ENCODE assay signal across 10 mouse cellular contexts in genomic region chr17:56460876-56461275, GRCm38 (mm10). TPM values are rescaled to one million over a fixed set of nuclear protein-coding genes. Genes with fewer than 3 reads are reported as not detected.
DNase-seq lines count a peak whose midpoint lies in the region; ATAC-seq and TF ChIP-seq lines count a peak whose summit lies in the region.
"Had no signal": no experiment of that assay in that cellular context is flagged by ENCODE, and none has a peak within 500 bp of the region (broad histone marks: within the 10 kb centered on the region; RNA-seq: fewer than 3 reads in every experiment).

No protein-coding gene starts in this region.

- no peak overlapping the region for H3K9ac ChIP-seq in liver, embryonic 14.5 days (replicated peaks)

- WGBS in thymus, adult 2 months = 69% methylated on average over 6 of the region's 6 CpGs
- 43% methylated on average over 6 of the region's 6 CpGs for WGBS in liver, embryonic 14.5 days (ENCODE audit: insufficient replicate concordance)

- peak overlapping the region; percentile 81 for H3K4me2 ChIP-seq in liver, embryonic 14.5 days (ENCODE audit: low read depth)

- H3K4me1 ChIP-seq in erythroblast, embryonic 14.5 days (ENCODE audit: control insufficient read depth) = peaks cover 22% of the 10 kb centered on the region
- H3K4me1 ChIP-seq in thymus, adult 2 months (replicated peaks; ENCODE audit: control insufficient read depth, insufficient read depth, low read length) = peaks cover 20% of the 10 kb centered on the region
- H3K4me1 ChIP-seq in liver, embryonic 14.5 days (replicated peaks; ENCODE audit: control insufficient read depth in 2 of 2, insufficient read depth in 2 of 2, low read length in 1 of 2) = no peaks in the 10 kb centered on the region; a peak in 1 of 4 replicates

- DNase-seq in thymus, adult 2 months = no peak
- DNase-seq in thymus, postnatal 36 days = no peak
- DNase-seq in liver, embryonic 14.5 days (ENCODE audit: low read depth in 3 of 3, low spot score in 3 of 3) = no peak
- DNase-seq in frontal cortex, postnatal 36 days (ENCODE audit: low spot score in 2 of 2) = no peak
- no peak for DNase-seq in adrenal gland, postnatal 25 days
- no peak for DNase-seq in adrenal gland, postnatal 36 days
- DNase-seq: adrenal gland, postnatal 10 days had no signal

- no peak for ATAC-seq in erythroblast, adult 5-6 weeks (replicated peaks; ENCODE audit: low FRiP score, poor library complexity, severe bottlenecking)
- no peak for ATAC-seq in liver, embryonic 14.5 days (ENCODE audit: insufficient read depth)

- no peak for TF ChIP-seq EP300 in liver, embryonic 14.5 days (IDR thresholded peaks at IDR 0.05; ENCODE audit: low read depth)

- peak overlapping the region; percentile 69 for H3K4me3 ChIP-seq in erythroblast, embryonic 14.5 days (replicated peaks)
- H3K4me3 ChIP-seq in thymus, adult 2 months (ENCODE audit: control insufficient read depth, insufficient read depth, low read length) = 0 out of 2 replicates have a peak overlapping the region, but pooled peaks have one; percentile 60
- peak overlapping the region in 1 of 2 experiments; percentile 63; a peak in 1 of 4 replicates for H3K4me3 ChIP-seq in liver, embryonic 14.5 days (ENCODE audit: insufficient read depth in 1 of 2, low read depth in 2 of 2, low read length in 2 of 2)

- no peaks in the 10 kb centered on the region for H3K9me3 ChIP-seq in erythroblast, embryonic 14.5 days (ENCODE audit: control insufficient read depth, low read length)
- H3K9me3 ChIP-seq in liver, embryonic 14.5 days (ENCODE audit: control insufficient read depth, low read length) = no peaks in the 10 kb centered on the region

- TF ChIP-seq POLR2A in thymus, adult 2 months (IDR thresholded peaks at IDR 0.05; ENCODE audit: control insufficient read depth, extremely low read depth, insufficient read depth, low read length, poor library complexity) = no peak

- peaks cover 23% of the 10 kb centered on the region for H3K27me3 ChIP-seq in erythroblast, embryonic 14.5 days (ENCODE audit: control insufficient read depth)
- no peaks in the 10 kb centered on the region for H3K27me3 ChIP-seq in thymus, adult 2 months (ENCODE audit: control insufficient read depth, insufficient read depth, low read length)
- no peaks in the 10 kb centered on the region for H3K27me3 ChIP-seq in liver, embryonic 14.5 days (ENCODE audit: control insufficient read depth, insufficient read depth, low read length)

- no peak overlapping the region for H3K27ac ChIP-seq in thymus, adult 2 months (ENCODE audit: control insufficient read depth, insufficient read depth, low read length)
- H3K27ac ChIP-seq in liver, embryonic 14.5 days = no peak overlapping the region

- no peak for TF ChIP-seq CTCF in thymus, adult 2 months (IDR thresholded peaks at IDR 0.05; ENCODE audit: borderline replicate concordance, control insufficient read depth, extremely low read depth, insufficient read depth, low read length, poor library complexity)
- no peak for TF ChIP-seq CTCF in liver, embryonic 14.5 days (IDR thresholded peaks at IDR 0.05; ENCODE audit: low read depth)

- peaks cover 2% of the 10 kb centered on the region; the same call in 1 of the 2 replicates for H3K36me3 ChIP-seq in erythroblast, embryonic 14.5 days (ENCODE audit: control insufficient read depth)
- H3K36me3 ChIP-seq in thymus, adult 2 months (ENCODE audit: control insufficient read depth, insufficient read depth, low read length) = no peaks in the 10 kb centered on the region
- H3K36me3 ChIP-seq in liver, embryonic 14.5 days (replicated peaks; ENCODE audit: control insufficient read depth, insufficient read depth, low read depth) = no peaks in the 10 kb centered on the region

RNA-seq across cellular contexts. Expression of gene Ptprs, which starts 15.4 kb away (rescaled TPM):
- polyA plus RNA-seq in erythroblast, embryonic 14.5 days (2012) = 0.33 and 0.44 TPM in 2 replicates
- total RNA-seq in erythroblast, adult 5-6 weeks (2015; ENCODE audit: low replicate concordance) = 4.8 and 7.3 TPM in 2 replicates
- total RNA-seq in erythroblast, adult 5-6 weeks (2017; ENCODE audit: low replicate concordance) = 2.0 and 8.1 TPM in 2 replicates
- polyA plus RNA-seq in thymus, adult 2 months (2012; rRNA removed) = 235 and 305 TPM in 2 replicates
- 17.7 and 18.8 TPM in 2 replicates for polyA plus RNA-seq in liver, embryonic 14.5 days (2012; rRNA removed)
- polyA plus RNA-seq in liver, embryonic 14.5 days (2014; fragmentation: Nextera tagmentation; extraction: Ambion mirVana) = 3.8 and 4.6 TPM in 2 replicates
- total RNA-seq in adrenal gland, postnatal 25 days (2021) = 165 and 222 TPM in 2 replicates
- total RNA-seq in adrenal gland, postnatal 36 days (2021) = 100 to 1,000 TPM; 157 to 172 TPM

RNA-seq across cellular contexts. Expression of gene Znrf4, which starts 51.4 kb away (rescaled TPM):
- not detected in 2 replicates for polyA plus RNA-seq in erythroblast, embryonic 14.5 days (2012)
- total RNA-seq in erythroblast, adult 5-6 weeks (2015; ENCODE audit: low replicate concordance) = not detected in 2 replicates
- not detected in 2 replicates for total RNA-seq in erythroblast, adult 5-6 weeks (2017; ENCODE audit: low replicate concordance)
- 0.67 TPM in 1 of 2 replicates, not detected in the other for polyA plus RNA-seq in thymus, adult 2 months (2012; rRNA removed)
- not detected in 2 replicates for polyA plus RNA-seq in liver, embryonic 14.5 days (2012; rRNA removed)
- not detected in 2 replicates for polyA plus RNA-seq in liver, embryonic 14.5 days (2014; fragmentation: Nextera tagmentation; extraction: Ambion mirVana)
- not detected in 2 replicates for total RNA-seq in adrenal gland, postnatal 25 days (2021)
- not detected for total RNA-seq in adrenal gland, postnatal 36 days (2021)
- total RNA-seq: adrenal gland, postnatal 10 days; gastrocnemius, postnatal 4 days had no signal

Comparison
In these comparisons a context has a peak if more than half of its experiments do, and no peak if none do; other contexts are left out.
1. RNA of gene Ptprs, which starts 15.4 kb away (total RNA-seq): 165 to 222 TPM in adrenal gland, postnatal 25 days and 157 to 172 TPM in adrenal gland, postnatal 36 days; 2.0 to 8.1 TPM in erythroblast, adult 5-6 weeks; every median in the first group is over 10 times any median in the second.